Mouse (Mus musculus) limb, embryonic 10.5 days (tissue): ENCODE measurements around the gene Psmd1. TPM values are rescaled to one million over a fixed set of nuclear protein-coding genes. Genes with fewer than 3 reads are reported as not detected.
"Not testable (repeated sequence)": the region's sequence is repeated elsewhere in the genome, so short reads cannot be mapped to it uniquely, and the experiment has no call there.

Source experiments
- DNase-seq: peaks from one replicate; pipeline ENCODE4 v3.0.0-alpha.2; 2017; ENCODE audit warnings: low spot score
- H3K27ac ChIP-seq: fragments of 300-500 bp; sonication (generic); 2 replicates; pipeline ENCODE4 v1.5.1; 2016; ENCODE audit warnings: mild to moderate bottlenecking
- H3K27me3 ChIP-seq: fragments of 300-500 bp; sonication (generic); 2 replicates; pipeline ENCODE4 v1.6.1; 2016; ENCODE audit warnings: low read depth, mild to moderate bottlenecking; ENCODE audit not compliant: poor library complexity, severe bottlenecking
- H3K36me3 ChIP-seq: fragments of 300-500 bp; sonication (generic); 2 replicates; pipeline ENCODE4 v1.6.1; 2016; ENCODE audit warnings: mild to moderate bottlenecking, moderate library complexity
- H3K4me1 ChIP-seq: fragments of 300-500 bp; sonication (generic); 2 replicates; pipeline ENCODE4 v1.6.1; 2016
- H3K4me3 ChIP-seq: fragments of 300-500 bp; sonication (generic); 2 replicates; pipeline ENCODE4 v1.5.1; 2016; ENCODE audit warnings: mild to moderate bottlenecking, moderate library complexity
- H3K9me3 ChIP-seq: fragments of 300-500 bp; sonication (generic); replicated peaks from 2 replicates; pipeline ENCODE4 v1.6.1; 2016; ENCODE audit warnings: mild to moderate bottlenecking
- WGBS: fragments of 180-500 bp; shearing (Covaris S2); methylation state at CpG from one replicate; pipeline ENCODE4 v1.1.7; 2016; 5-methylcytosine and 5-hydroxymethylcytosine counted together
- polyA plus RNA-seq: library from polyadenylated mRNA; unstranded; fragments of >200 nt; fragmentation: Nextera tagmentation; extraction: Ambion mirVana; gene quantifications from 2 replicates; pipeline ENCODE4 v1.2.1, GENCODE M21; 2016

Gene Psmd1
- 220 and 233 TPM in 2 replicates for polyA plus RNA-seq

DNA sequence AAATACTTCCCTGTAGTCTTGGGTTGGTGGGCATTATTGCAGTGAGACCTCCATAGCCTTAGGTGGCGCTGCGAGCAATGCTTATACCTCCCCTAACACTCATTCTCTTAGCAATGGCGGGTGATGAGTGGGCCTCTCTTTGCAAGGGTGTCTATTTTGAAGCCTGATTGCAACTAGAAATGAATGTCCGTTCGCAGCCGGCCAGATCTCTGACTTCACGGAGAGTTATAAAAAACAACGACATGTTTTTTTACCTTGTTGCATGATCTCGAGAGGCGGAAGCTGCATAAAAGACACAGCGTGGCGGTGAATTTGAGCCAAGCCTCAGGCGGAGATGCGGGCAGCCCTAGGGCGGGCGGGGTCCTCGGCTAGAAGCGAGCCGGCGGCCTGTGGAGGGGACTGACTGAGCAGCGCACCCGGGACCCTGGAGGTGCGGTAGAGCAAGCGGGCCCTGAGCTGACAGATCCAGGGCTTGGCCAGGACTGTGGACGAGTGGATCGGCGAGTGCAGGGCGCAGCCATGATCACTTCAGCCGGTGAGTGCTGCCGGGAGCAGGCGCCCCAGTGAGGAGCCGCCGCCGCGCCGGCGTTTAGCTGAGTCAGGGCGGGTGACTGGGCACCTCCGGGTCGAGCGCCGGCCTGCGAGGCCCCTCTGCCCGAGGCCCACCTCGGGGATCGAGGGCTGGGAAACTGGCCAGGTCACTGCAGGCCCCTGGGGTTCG lies at the start of gene Psmd1:
TSS of gene Psmd1 (plus strand) at position 117 of the 721 bp plus-strand sequence.
- Histone ChIP-seq H3K4me3 (peak within 1 kb of the TSS; percentile 89), H3K36me3 (peaks cover 22% of the 10 kb centered on the region), H3K9me3 (no peaks in the 10 kb centered on the region), H3K27ac (peak within 1 kb of the TSS; percentile 93), H3K27me3 (no peaks in the 10 kb centered on the region), H3K4me1 (peaks cover 7% of the 10 kb centered on the region)
- under 1% methylated on average over 47 of the region's 47 CpGs for WGBS
- DNase-seq: peak; percentile 92

DNA sequence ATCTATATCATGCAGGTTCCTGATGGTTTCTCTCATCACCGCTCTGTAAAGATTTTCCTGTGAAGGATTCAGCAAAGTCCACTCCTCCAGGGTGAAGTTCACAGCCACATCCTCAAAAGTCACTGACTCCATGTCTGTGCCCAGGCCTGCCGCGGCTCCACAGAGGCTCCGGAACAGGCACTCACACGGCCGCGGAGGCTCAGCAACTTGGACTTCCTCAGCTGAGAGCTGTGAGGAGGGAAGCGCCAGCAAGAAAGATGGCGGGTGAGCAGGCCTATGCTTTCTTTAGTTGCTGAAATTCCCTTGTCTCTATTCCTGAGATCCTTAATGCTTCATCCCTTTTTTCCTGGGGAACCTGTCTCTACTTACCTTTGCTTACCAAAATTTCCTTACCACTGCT lies 48.4 kb upstream of the Psmd1 start:
- DNase-seq, H3K4me3 ChIP-seq, H3K27ac ChIP-seq, H3K9me3 ChIP-seq, H3K36me3 ChIP-seq: not testable (repeated sequence)
- Histone ChIP-seq H3K4me1 (peaks cover 13% of the 10 kb centered on the region), H3K27me3 (peaks cover 46% of the 10 kb centered on the region)
- 95% methylated on average over 9 of the region's 9 CpGs for WGBS

DNA sequence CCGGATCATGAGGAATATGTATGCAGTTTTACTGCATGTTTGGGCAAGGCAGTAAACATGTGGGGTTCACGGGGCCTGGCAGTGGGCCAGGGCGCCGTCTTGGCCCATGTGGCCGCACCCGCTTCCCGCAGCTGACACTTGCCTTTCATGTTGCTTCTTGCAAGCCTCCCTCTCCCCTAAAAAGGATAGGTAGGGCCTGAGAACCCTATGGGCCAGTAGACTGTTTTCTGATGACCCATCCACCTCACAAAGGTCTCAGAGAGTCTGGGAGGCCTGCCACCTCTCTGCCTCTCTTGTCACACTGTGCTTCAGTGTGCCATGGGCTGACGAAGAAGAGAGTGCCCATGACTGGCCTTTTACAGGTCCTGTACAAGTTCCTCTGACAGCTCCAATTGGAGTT lies 47.7 kb upstream of the Psmd1 start, which contains the start of gene Spata3:
TSS of gene Spata3 (plus strand) at position 301 of the 400 bp plus-strand sequence.
- WGBS: 91% methylated on average over 8 of the region's 8 CpGs
- H3K4me1 ChIP-seq: peaks cover 13% of the 10 kb centered on the region
- H3K27me3 ChIP-seq: peaks cover 46% of the 10 kb centered on the region
- no peak within 1 kb of the TSS for H3K4me3 ChIP-seq
- no peak within 1 kb of the TSS for H3K27ac ChIP-seq
- DNase-seq: no peak
- no peaks in the 10 kb centered on the region for H3K36me3 ChIP-seq
- H3K9me3 ChIP-seq: no peaks in the 10 kb centered on the region

GRCm38 (mm10) chr1:86018235-86019055 lies 45.7 kb upstream of the Psmd1 start:
- peaks cover 13% of the 10 kb centered on the region for H3K4me1 ChIP-seq
- peak; percentile 81 for DNase-seq
- H3K4me3 ChIP-seq: peak overlapping the region; percentile 60
- WGBS: 5% methylated on average over 60 of the region's 60 CpGs
- peak overlapping the region; percentile 60 for H3K27ac ChIP-seq
- peaks cover 50% of the 10 kb centered on the region for H3K27me3 ChIP-seq
- H3K9me3 ChIP-seq: no peaks in the 10 kb centered on the region
- no peaks in the 10 kb centered on the region for H3K36me3 ChIP-seq

DNA sequence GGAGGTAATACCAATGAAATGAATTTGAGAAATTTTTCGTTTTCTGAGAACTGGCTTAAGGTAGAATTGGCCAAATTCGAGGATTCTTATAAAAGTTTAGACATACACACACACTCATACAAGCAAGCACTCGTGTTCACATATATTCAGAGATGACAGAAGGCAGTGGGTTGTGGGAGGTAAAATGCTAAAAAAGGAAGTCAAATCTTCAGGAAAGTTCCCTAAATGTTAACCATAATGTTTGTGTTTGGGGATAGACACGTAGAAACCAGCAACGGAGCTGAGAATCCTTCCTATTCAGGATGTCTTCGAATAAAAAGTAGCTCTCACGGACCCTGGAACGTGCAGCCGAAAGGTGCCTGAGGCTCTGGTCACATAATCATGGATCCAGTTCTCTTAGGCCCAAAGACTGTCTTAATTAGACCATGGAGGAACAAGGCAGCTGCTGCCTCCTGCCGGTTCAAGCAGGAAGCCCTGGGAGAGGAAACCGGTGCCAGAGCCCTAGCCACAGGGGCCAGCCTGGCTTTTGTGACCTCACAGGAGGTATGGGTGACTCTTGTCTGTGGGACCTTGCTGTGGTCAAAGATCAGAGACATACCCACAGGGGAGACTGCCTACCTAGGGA lies 42.7 kb upstream of the Psmd1 start:
- no peak for DNase-seq
- H3K4me3 ChIP-seq: no peak overlapping the region
- H3K27ac ChIP-seq: no peak overlapping the region
- H3K9me3 ChIP-seq: no peaks in the 10 kb centered on the region
- peaks cover 13% of the 10 kb centered on the region for H3K4me1 ChIP-seq
- peaks cover 50% of the 10 kb centered on the region for H3K27me3 ChIP-seq
- H3K36me3 ChIP-seq: no peaks in the 10 kb centered on the region
- 72% methylated on average over 11 of the region's 11 CpGs for WGBS

GRCm38 (mm10) chr1:86032273-86032987 lies 31.8 kb upstream of the Psmd1 start:
- H3K36me3 ChIP-seq: no peaks in the 10 kb centered on the region
- H3K27me3 ChIP-seq: peaks cover 9% of the 10 kb centered on the region; the same call in 1 of the 2 replicates
- no peaks in the 10 kb centered on the region for H3K9me3 ChIP-seq
- 22% methylated on average over 11 of the region's 11 CpGs for WGBS
- H3K4me3 ChIP-seq: no peak overlapping the region
- H3K27ac ChIP-seq: no peak overlapping the region
- H3K4me1 ChIP-seq: peaks cover 5% of the 10 kb centered on the region; the same call in 1 of the 2 replicates
- no peak for DNase-seq

DNA sequence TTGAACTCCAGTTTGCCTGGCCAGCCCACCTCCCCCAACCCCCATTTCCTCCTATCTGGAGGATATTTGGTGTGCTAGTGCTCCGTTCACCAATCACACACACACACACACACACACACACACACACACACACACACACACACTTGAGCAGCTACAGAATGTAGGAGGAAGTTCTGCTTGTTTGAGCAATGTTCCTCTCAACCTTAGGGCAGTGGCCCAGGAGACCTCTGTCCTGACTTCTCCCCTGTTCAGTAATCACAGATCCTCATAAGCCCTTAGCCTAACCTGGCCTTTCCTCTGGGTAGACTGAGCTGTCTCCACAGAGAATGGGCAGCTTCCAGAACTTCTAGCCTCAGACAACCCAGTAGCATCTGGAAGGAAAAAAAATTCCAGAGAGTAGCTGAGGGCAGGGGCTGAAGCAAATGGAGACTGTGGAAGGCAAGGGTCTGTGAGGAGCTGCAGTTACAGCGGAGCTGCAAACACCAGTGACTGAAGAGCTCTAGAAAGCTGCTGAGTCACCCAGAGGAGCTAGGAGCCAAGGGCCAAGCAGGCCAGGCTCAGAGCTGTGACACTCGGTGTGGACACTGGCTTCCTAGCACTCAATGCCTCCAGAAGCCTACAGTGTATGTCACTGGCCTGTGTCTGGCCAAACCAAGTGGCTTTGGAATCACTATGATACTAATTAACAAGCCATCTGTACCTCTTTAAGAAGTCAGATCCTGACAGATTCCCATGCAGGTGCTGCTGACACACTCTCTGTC lies 25.8 kb upstream of the Psmd1 start:
- no peak for DNase-seq
- peaks cover 15% of the 10 kb centered on the region for H3K27me3 ChIP-seq
- H3K4me3 ChIP-seq: no peak overlapping the region
- H3K4me1 ChIP-seq: no peaks in the 10 kb centered on the region
- no peak overlapping the region for H3K27ac ChIP-seq
- H3K36me3 ChIP-seq: no peaks in the 10 kb centered on the region
- WGBS: 72% methylated on average over 3 of the region's 3 CpGs
- no peaks in the 10 kb centered on the region for H3K9me3 ChIP-seq

- H3K4me3 ChIP-seq: no peak overlapping the region
- WGBS: 80% methylated on average over 4 of the region's 4 CpGs
These were observed 24.1 kb upstream of the Psmd1 start for GRCm38 (mm10) chr1:86040131-86040530.

DNA sequence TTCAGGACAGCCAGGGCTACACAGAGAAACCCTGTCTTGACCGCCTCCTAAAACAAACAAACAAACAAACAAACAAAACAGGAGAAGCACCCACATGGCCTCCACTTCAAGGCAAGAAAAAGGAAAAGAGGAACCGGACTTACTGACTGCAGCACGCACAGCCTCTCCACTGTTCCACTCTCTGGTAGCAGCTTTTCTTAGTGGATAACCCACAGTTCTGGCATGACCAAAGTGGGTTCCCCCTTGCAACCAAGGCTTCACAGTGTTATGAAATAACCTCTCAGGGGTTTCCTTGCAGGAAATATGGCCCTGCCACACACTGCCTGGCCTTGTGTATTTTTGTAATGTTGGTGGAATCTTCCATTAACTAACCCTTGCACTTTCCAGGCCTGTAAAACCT lies 23.4 kb upstream of the Psmd1 start:
- no peak for DNase-seq
- no peak overlapping the region for H3K4me3 ChIP-seq
- H3K27me3 ChIP-seq: peaks cover 39% of the 10 kb centered on the region
- no peak overlapping the region for H3K27ac ChIP-seq
- H3K36me3 ChIP-seq: no peaks in the 10 kb centered on the region
- peaks cover 3% of the 10 kb centered on the region for H3K4me1 ChIP-seq
- H3K9me3 ChIP-seq: no peaks in the 10 kb centered on the region
- WGBS: 90% methylated on average over 3 of the region's 3 CpGs

More at GRCm38 (mm10) chr1:86040131-86040530, 24.1 kb upstream of the Psmd1 start:
- Histone ChIP-seq H3K9me3 (no peaks in the 10 kb centered on the region), H3K27me3 (peaks cover 32% of the 10 kb centered on the region), H3K27ac (no peak overlapping the region), H3K4me1 (no peaks in the 10 kb centered on the region), H3K36me3 (no peaks in the 10 kb centered on the region)
- DNase-seq: no peak

GRCm38 (mm10) chr1:86045056-86045455 lies 19.1 kb upstream of the Psmd1 start:
- no peak overlapping the region for H3K27ac ChIP-seq
- WGBS: 48% methylated on average over 4 of the region's 4 CpGs
- peaks cover 74% of the 10 kb centered on the region for H3K27me3 ChIP-seq

DNA sequence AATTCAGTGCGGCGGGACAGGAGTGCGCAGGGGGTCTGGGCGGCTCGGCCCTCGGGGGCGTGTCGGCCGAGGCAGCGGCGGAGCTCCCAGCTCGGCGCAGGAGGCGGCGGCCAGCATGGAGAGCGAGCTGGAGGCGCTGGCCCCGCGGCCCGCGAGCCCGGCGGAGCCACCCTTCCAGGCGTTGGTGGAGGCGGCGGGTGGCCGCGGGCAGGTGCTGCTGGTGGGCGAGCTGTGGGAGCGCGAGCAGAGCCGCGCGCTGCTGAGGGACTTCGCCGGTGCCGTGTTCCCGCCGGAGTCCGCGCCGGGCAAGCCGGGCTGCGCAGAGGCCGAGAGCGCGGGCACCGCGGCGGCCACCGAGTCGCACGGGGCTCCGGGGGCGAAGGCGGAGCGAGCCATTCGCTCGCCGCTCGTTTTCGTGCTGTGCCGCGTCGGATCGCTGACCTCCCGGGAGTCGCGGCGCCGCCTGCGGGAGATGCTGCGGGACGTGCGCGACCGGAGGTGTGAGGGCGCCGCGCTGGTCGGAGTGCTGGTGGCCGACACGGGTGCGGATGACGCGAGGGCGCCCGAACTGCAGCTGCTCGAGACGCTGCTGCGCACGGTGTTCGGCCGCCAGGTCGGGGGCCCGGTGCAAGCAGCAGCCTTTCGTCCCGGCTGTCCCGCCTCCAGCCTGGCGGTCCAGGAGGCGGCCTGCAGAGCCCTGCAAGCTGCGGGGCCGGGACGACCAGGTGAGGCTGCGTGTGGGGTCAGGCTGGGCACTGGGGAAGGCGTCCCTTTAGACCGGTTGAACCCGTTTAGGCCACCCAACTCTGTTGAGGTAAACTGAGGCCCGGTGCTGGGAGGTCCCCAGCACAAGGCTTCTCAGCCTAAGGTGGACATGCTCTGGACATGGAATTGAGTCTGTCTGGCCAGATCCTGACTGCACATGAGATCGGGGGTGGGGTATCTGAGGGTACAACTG lies 18.1 kb upstream of the Psmd1 start, which contains the start of gene 2810459M11Rik:
TSS of gene 2810459M11Rik (plus strand) at position 16 of the 958 bp plus-strand sequence.
- Histone ChIP-seq H3K4me1 (peaks cover 16% of the 10 kb centered on the region), H3K27me3 (peaks cover 70% of the 10 kb centered on the region), H3K9me3 (no peaks in the 10 kb centered on the region), H3K4me3 (peak within 1 kb of the TSS; percentile 71), H3K27ac (peak within 1 kb of the TSS; percentile 72), H3K36me3 (no peaks in the 10 kb centered on the region)
- DNase-seq: peak; percentile 75
- WGBS: under 1% methylated on average over 110 of the region's 110 CpGs

More at GRCm38 (mm10) chr1:86045056-86045455, 19.1 kb upstream of the Psmd1 start:
- Histone ChIP-seq H3K4me3 (no peak overlapping the region), H3K36me3 (no peaks in the 10 kb centered on the region), H3K9me3 (no peaks in the 10 kb centered on the region), H3K4me1 (peaks cover 16% of the 10 kb centered on the region)
- no peak for DNase-seq
